Mouse (Mus musculus): ENCODE data around the gene Huwe1. TPM values are rescaled to one million over a fixed set of nuclear protein-coding genes. Genes with fewer than 3 reads are reported as not detected.

Huwe1 gene
- polyA plus RNA-seq, 1 experiment, result 343 TPM

DNA sequence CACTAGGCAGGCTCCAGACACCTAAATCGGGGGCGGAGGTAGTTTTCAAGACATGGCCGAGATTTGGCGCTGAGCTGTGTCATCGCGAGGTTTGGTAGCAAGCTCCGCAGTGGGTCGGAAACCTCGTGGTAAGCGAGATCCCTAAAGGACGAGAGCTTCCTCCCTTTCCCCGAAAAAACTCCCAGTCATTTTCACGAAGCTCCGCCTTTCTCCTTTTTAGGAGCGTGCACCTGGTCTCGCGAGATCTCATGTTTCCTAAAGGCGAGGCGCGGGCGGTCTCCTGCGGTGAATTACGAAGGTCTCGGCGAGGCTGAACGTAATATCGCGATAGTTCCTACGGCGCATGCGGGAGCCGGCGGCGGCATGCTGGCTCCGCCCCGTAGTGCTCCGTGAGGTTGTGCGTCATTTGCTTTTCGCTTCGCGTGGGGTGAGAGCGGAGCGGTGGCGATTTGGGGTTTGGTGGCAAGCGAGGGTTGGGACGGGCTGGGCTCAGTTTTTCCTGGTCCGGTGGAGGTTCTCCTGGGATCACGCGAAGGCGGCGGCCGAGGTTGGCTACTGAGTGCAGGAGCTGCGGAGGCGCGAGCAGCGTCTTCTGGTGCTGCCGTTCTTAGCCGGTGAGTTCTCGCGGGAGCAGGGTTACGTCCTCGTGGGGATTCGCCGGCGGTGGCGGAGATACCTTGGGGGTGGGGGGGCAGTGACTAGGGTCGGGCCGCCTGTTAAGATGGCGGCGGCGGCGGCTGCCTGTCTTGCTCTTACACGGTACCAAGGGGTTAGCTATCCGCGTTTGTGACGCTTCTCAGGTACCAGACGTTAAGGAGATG lies 2.6 kb downstream of the Huwe1 start:
- Histone ChIP-seq H3K4me3 (ENCODE audit: low read depth, low read length) (peak overlapping the region; percentile 98), H3K9ac (ENCODE audit: low read depth, poor library complexity, severe bottlenecking) (peak overlapping the region; percentile 83), H3K4me1 (ENCODE audit: control insufficient read depth, insufficient read depth, low read length) (no peaks in the 10 kb centered on the region), H3K36me3 (ENCODE audit: control insufficient read depth, insufficient read depth, low read length, poor library complexity, severe bottlenecking) (no peaks in the 10 kb centered on the region; the same call in none of the 2 replicates), H3K27me3 (ENCODE audit: control insufficient read depth, insufficient read depth, low read length, poor library complexity, severe bottlenecking) (no peaks in the 10 kb centered on the region), H3K27ac (ENCODE audit: insufficient read depth, low read length) (peak overlapping the region; percentile 99), H3K9me3 (replicated peaks; ENCODE audit: control insufficient read depth, insufficient read depth, low read length, poor library complexity, severe bottlenecking) (no peaks in the 10 kb centered on the region)
- TF ChIP-seq POLR2A (IDR thresholded peaks at IDR 0.05; ENCODE audit: insufficient read depth, low read length), result peak; percentile 43
- no peak for TF ChIP-seq CTCF (IDR thresholded peaks at IDR 0.05; ENCODE audit: low read depth, low read length)

DNA sequence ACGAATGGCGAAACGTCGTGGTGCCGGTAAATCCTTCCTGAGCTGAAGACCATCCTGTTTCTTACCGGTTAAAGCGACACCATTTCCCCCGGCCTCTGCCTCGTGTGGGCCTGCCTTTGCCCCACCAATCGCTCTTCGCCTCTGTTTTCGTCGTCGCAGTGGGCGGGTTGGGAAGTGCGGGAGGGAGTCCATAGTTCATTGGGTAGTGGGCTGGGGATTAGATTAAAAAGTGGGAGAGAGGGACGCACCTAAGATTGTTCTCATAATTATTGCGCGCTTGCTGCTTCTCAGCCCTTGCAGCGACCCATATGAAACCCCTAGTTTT lies 3.1 kb downstream of the Huwe1 start:
- no peaks in the 10 kb centered on the region for H3K27me3 ChIP-seq (ENCODE audit: control insufficient read depth, insufficient read depth, low read length, poor library complexity, severe bottlenecking)

DNA sequence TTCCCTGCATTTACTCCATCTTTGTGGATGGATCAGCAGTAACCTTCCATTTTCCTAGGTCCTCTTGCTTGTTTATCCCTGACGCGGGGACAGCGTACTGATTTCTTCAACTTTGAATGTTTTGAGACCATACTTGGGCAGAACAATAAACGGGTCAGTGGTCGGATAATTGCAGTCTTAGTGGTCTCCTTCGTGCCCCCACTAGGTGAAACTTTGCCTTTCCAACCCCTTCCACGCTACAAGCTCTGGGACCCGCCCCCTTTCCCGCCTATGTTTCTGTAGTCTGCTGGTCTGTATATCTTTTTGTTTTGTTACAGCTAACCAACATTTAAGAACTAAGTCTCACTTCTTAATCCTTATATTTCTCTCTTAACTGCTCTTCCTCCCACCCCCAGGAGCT lies 3.8 kb downstream of the Huwe1 start:
- TF ChIP-seq POLR2A (IDR thresholded peaks at IDR 0.05; ENCODE audit: insufficient read depth, low read length) (no peak), EP300 (IDR thresholded peaks at IDR 0.05; ENCODE audit: insufficient read depth, low read depth, low read length) (no peak), CTCF (IDR thresholded peaks at IDR 0.05; ENCODE audit: low read depth, low read length) (no peak)
- H3K9me3 ChIP-seq (replicated peaks; ENCODE audit: control insufficient read depth, insufficient read depth, low read length, poor library complexity, severe bottlenecking), result no peaks in the 10 kb centered on the region
- no peaks in the 10 kb centered on the region for H3K27me3 ChIP-seq (ENCODE audit: control insufficient read depth, insufficient read depth, low read length, poor library complexity, severe bottlenecking)
- no peaks in the 10 kb centered on the region for H3K4me1 ChIP-seq (ENCODE audit: control insufficient read depth, insufficient read depth, low read length)
- H3K4me3 ChIP-seq (ENCODE audit: low read depth, low read length), result peak overlapping the region; percentile 71
- H3K36me3 ChIP-seq (ENCODE audit: control insufficient read depth, insufficient read depth, low read length, poor library complexity, severe bottlenecking), result no peaks in the 10 kb centered on the region; the same call in none of the 2 replicates
- peak overlapping the region; percentile 72 for H3K9ac ChIP-seq (ENCODE audit: low read depth, poor library complexity, severe bottlenecking)
- H3K27ac ChIP-seq (ENCODE audit: insufficient read depth, low read length), result peak overlapping the region; percentile 90; the same call in 1 of the 2 replicates

More for the DNA sequence above, 3.1 kb downstream of the Huwe1 start:
- Histone ChIP-seq H3K9ac (ENCODE audit: low read depth, poor library complexity, severe bottlenecking) (peak overlapping the region; percentile 72), H3K9me3 (replicated peaks; ENCODE audit: control insufficient read depth, insufficient read depth, low read length, poor library complexity, severe bottlenecking) (no peaks in the 10 kb centered on the region), H3K27ac (ENCODE audit: insufficient read depth, low read length) (peak overlapping the region; percentile 90; the same call in 1 of the 2 replicates), H3K36me3 (ENCODE audit: control insufficient read depth, insufficient read depth, low read length, poor library complexity, severe bottlenecking) (no peaks in the 10 kb centered on the region; the same call in none of the 2 replicates), H3K4me3 (ENCODE audit: low read depth, low read length) (peak overlapping the region; percentile 98), H3K4me1 (ENCODE audit: control insufficient read depth, insufficient read depth, low read length) (no peaks in the 10 kb centered on the region)
- TF ChIP-seq POLR2A (IDR thresholded peaks at IDR 0.05; ENCODE audit: insufficient read depth, low read length) (no peak), EP300 (IDR thresholded peaks at IDR 0.05; ENCODE audit: insufficient read depth, low read depth, low read length) (no peak), CTCF (IDR thresholded peaks at IDR 0.05; ENCODE audit: low read depth, low read length) (no peak)

DNA sequence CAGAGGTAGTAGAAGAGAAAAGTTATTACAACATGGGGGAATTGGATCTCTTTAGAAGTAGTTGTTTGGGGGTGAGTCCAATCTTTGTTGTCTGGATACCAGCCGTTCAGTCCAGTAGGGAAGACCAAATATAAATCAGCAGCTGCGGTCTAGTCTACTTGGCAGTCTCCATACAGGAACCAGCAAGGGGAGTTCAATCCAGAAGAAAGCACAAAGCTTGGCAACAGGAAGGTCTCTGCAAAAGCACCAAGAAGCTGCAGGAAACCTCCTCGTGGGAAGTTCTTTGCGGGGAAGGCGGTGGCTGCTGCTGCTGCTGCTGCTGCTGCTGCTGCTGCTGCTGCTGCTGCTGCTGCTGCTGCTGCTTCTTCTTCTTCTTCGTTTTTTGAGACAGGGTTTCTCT lies 10.9 kb downstream of the Huwe1 start:
- Histone ChIP-seq H3K4me1 (ENCODE audit: control insufficient read depth, insufficient read depth, low read length) (no peaks in the 10 kb centered on the region), H3K9me3 (replicated peaks; ENCODE audit: control insufficient read depth, insufficient read depth, low read length, poor library complexity, severe bottlenecking) (no peaks in the 10 kb centered on the region), H3K27ac (ENCODE audit: insufficient read depth, low read length) (no peak overlapping the region), H3K9ac (ENCODE audit: low read depth, poor library complexity, severe bottlenecking) (no peak overlapping the region), H3K27me3 (ENCODE audit: control insufficient read depth, insufficient read depth, low read length, poor library complexity, severe bottlenecking) (no peaks in the 10 kb centered on the region), H3K4me3 (ENCODE audit: low read depth, low read length) (no peak overlapping the region), H3K36me3 (ENCODE audit: control insufficient read depth, insufficient read depth, low read length, poor library complexity, severe bottlenecking) (peaks cover 8% of the 10 kb centered on the region)
- no peak for TF ChIP-seq EP300 (IDR thresholded peaks at IDR 0.05; ENCODE audit: insufficient read depth, low read depth, low read length)

DNA sequence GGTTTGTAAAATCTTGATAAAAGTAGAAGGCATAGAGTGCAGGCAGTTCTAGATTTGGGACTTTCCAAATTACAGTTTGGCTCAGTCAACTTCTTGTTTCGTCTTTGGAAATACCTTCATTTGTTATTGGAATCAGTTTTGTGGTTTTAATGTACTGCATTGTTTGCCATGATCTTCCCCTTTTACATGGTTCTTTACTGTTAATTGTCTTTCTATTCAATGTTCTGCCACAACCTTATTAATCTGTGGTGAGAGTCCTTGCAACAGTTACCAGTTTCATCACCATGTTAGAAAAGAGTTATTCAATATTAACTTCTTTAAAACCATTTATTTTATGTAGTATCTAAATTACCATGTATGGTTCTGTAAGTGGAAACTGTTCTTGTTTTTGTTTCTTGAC lies 13.0 kb downstream of the Huwe1 start:
- Histone ChIP-seq H3K27ac (ENCODE audit: insufficient read depth, low read length) (no peak overlapping the region), H3K4me1 (ENCODE audit: control insufficient read depth, insufficient read depth, low read length) (no peaks in the 10 kb centered on the region), H3K27me3 (ENCODE audit: control insufficient read depth, insufficient read depth, low read length, poor library complexity, severe bottlenecking) (no peaks in the 10 kb centered on the region), H3K36me3 (ENCODE audit: control insufficient read depth, insufficient read depth, low read length, poor library complexity, severe bottlenecking) (peaks cover 8% of the 10 kb centered on the region; the same call in 1 of the 2 replicates), H3K4me3 (ENCODE audit: low read depth, low read length) (no peak overlapping the region), H3K9me3 (replicated peaks; ENCODE audit: control insufficient read depth, insufficient read depth, low read length, poor library complexity, severe bottlenecking) (no peaks in the 10 kb centered on the region), H3K9ac (ENCODE audit: low read depth, poor library complexity, severe bottlenecking) (no peak overlapping the region)
- TF ChIP-seq POLR2A (IDR thresholded peaks at IDR 0.05; ENCODE audit: insufficient read depth, low read length), result no peak
- TF ChIP-seq EP300 (IDR thresholded peaks at IDR 0.05; ENCODE audit: insufficient read depth, low read depth, low read length), result no peak
- TF ChIP-seq CTCF (IDR thresholded peaks at IDR 0.05; ENCODE audit: low read depth, low read length), result no peak

DNA sequence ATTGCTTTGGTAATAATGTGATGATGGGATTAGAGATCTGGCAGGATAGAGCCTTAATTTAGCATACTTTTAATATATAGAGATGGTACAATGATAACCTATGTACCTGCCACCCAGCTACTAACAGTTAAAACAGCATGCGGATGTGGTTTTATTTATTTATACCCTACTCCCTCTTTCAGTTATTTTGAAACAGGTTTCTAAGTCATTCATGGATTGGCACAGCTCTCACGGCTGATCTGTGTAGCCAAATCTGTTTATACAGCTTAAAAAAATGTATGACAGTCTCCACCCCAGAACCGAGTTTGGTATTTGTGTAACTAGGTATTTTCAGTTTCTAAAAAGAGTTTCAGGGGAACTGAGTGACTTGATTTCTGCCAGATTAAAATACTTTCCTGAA lies 17.1 kb downstream of the Huwe1 start:
- Histone ChIP-seq H3K27ac (ENCODE audit: insufficient read depth, low read length) (no peak overlapping the region), H3K9ac (ENCODE audit: low read depth, poor library complexity, severe bottlenecking) (no peak overlapping the region), H3K4me1 (ENCODE audit: control insufficient read depth, insufficient read depth, low read length) (no peaks in the 10 kb centered on the region), H3K9me3 (replicated peaks; ENCODE audit: control insufficient read depth, insufficient read depth, low read length, poor library complexity, severe bottlenecking) (no peaks in the 10 kb centered on the region), H3K36me3 (ENCODE audit: control insufficient read depth, insufficient read depth, low read length, poor library complexity, severe bottlenecking) (peaks cover 3% of the 10 kb centered on the region; the same call in 1 of the 2 replicates), H3K27me3 (ENCODE audit: control insufficient read depth, insufficient read depth, low read length, poor library complexity, severe bottlenecking) (no peaks in the 10 kb centered on the region), H3K4me3 (ENCODE audit: low read depth, low read length) (no peak overlapping the region)
- TF ChIP-seq POLR2A (IDR thresholded peaks at IDR 0.05; ENCODE audit: insufficient read depth, low read length), result no peak
- TF ChIP-seq EP300 (IDR thresholded peaks at IDR 0.05; ENCODE audit: insufficient read depth, low read depth, low read length), result no peak
- TF ChIP-seq CTCF (IDR thresholded peaks at IDR 0.05; ENCODE audit: low read depth, low read length), result no peak
